Mouse (Mus musculus): Measurements from ENCODE around the gene Mrpl55. TPM values are rescaled to one million over a fixed set of nuclear protein-coding genes. Genes with fewer than 3 reads are reported as not detected.

Gene Mrpl55
- polyA plus RNA-seq (2014; fragmentation: Nextera tagmentation; extraction: Ambion mirVana) = 97.4 and 108 TPM in 2 replicates

GRCm38 (mm10) chr11:59202081-59202995 lies at the start of gene Mrpl55:
Gene Mrpl55, plus strand, starts transcription at chr11:59202486.
- H3K27me3 ChIP-seq (ENCODE audit: control insufficient read depth, insufficient read depth, low read length) = no peaks in the 10 kb centered on the region
- peaks cover 10% of the 10 kb centered on the region for H3K36me3 ChIP-seq (ENCODE audit: control insufficient read depth, insufficient read depth, low read length)
- no peak within 1 kb of the TSS for H3K27ac ChIP-seq (ENCODE audit: low read depth, low read length)
- WGBS = 1% methylated on average over 63 of the region's 63 CpGs
- peak within 1 kb of the TSS; percentile 84 for H3K4me3 ChIP-seq (ENCODE audit: low read depth, low read length)
- peaks cover 13% of the 10 kb centered on the region for H3K4me1 ChIP-seq (ENCODE audit: control insufficient read depth, insufficient read depth, low read length)
- H3K9ac ChIP-seq (replicated peaks; ENCODE audit: low read depth, low read length) = peak within 1 kb of the TSS; percentile 78
- peak within 1 kb of the TSS; percentile 91 for H3K4me2 ChIP-seq (ENCODE audit: low read depth, low read length)
- H3K9me3 ChIP-seq (ENCODE audit: control insufficient read depth, low read length) = no peaks in the 10 kb centered on the region
- peak; percentile 91 for ATAC-seq (ENCODE audit: low read depth)

GRCm38 (mm10) chr11:59154220-59154619 lies 48.1 kb upstream of the Mrpl55 start:
- H3K4me1 ChIP-seq (ENCODE audit: control insufficient read depth, insufficient read depth, low read length) = no peaks in the 10 kb centered on the region
- 93% methylated on average over 7 of the region's 7 CpGs for WGBS

GRCm38 (mm10) chr11:59155900-59156299 lies 46.4 kb upstream of the Mrpl55 start:
- no peaks in the 10 kb centered on the region for H3K27me3 ChIP-seq (ENCODE audit: control insufficient read depth, insufficient read depth, low read length)
- no peaks in the 10 kb centered on the region for H3K9me3 ChIP-seq (ENCODE audit: control insufficient read depth, low read length)
- H3K4me1 ChIP-seq (ENCODE audit: control insufficient read depth, insufficient read depth, low read length) = no peaks in the 10 kb centered on the region
- H3K4me3 ChIP-seq (ENCODE audit: low read depth, low read length) = no peak overlapping the region
- WGBS = 90% methylated on average over 5 of the region's 5 CpGs
- 0 out of 2 replicates have a peak, but pooled peaks cover 5% of the 10 kb centered on the region for H3K36me3 ChIP-seq (ENCODE audit: control insufficient read depth, insufficient read depth, low read length)
- no peak overlapping the region for H3K27ac ChIP-seq (ENCODE audit: low read depth, low read length)
- ATAC-seq (ENCODE audit: low read depth) = no peak
- H3K4me2 ChIP-seq (ENCODE audit: low read depth, low read length) = no peak overlapping the region
- no peak overlapping the region for H3K9ac ChIP-seq (replicated peaks; ENCODE audit: low read depth, low read length)

More at GRCm38 (mm10) chr11:59154220-59154619, 48.1 kb upstream of the Mrpl55 start:
- no peaks in the 10 kb centered on the region for H3K27me3 ChIP-seq (ENCODE audit: control insufficient read depth, insufficient read depth, low read length)
- H3K4me2 ChIP-seq (ENCODE audit: low read depth, low read length) = no peak overlapping the region
- H3K27ac ChIP-seq (ENCODE audit: low read depth, low read length) = no peak overlapping the region
- 0 out of 2 replicates have a peak, but pooled peaks cover 5% of the 10 kb centered on the region for H3K36me3 ChIP-seq (ENCODE audit: control insufficient read depth, insufficient read depth, low read length)
- H3K9me3 ChIP-seq (ENCODE audit: control insufficient read depth, low read length) = no peaks in the 10 kb centered on the region
- H3K9ac ChIP-seq (replicated peaks; ENCODE audit: low read depth, low read length) = no peak overlapping the region
- no peak overlapping the region for H3K4me3 ChIP-seq (ENCODE audit: low read depth, low read length)
- no peak for ATAC-seq (ENCODE audit: low read depth)

DNA sequence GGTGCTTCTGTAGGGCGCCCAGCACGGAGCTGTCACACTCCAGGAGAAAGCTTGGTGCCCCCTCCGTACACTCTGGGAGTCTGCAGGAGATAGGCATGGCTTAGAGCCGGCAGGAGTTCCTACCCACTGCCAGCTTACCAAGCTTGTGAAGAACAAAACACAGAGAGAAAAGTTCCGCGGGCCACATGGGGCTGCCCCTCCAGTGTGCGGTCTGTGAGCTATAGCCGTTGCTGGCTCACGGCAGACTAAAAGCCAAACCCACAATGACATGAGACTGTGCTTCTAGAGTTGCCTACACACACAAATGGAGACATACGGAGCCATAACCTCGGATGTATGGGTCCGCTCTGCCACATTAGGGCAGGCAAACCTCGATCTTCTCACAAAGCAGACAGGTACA lies 43.2 kb upstream of the Mrpl55 start:
- H3K27me3 ChIP-seq (ENCODE audit: control insufficient read depth, insufficient read depth, low read length) = no peaks in the 10 kb centered on the region
- H3K4me2 ChIP-seq (ENCODE audit: low read depth, low read length) = no peak overlapping the region
- ATAC-seq (ENCODE audit: low read depth) = no peak
- H3K4me1 ChIP-seq (ENCODE audit: control insufficient read depth, insufficient read depth, low read length) = peaks cover 9% of the 10 kb centered on the region
- no peak overlapping the region for H3K27ac ChIP-seq (ENCODE audit: low read depth, low read length)
- 0 out of 2 replicates have a peak, but pooled peaks cover 5% of the 10 kb centered on the region for H3K36me3 ChIP-seq (ENCODE audit: control insufficient read depth, insufficient read depth, low read length)
- WGBS = 93% methylated on average over 13 of the region's 13 CpGs
- no peaks in the 10 kb centered on the region for H3K9me3 ChIP-seq (ENCODE audit: control insufficient read depth, low read length)
- H3K9ac ChIP-seq (replicated peaks; ENCODE audit: low read depth, low read length) = no peak overlapping the region
- no peak overlapping the region for H3K4me3 ChIP-seq (ENCODE audit: low read depth, low read length)

GRCm38 (mm10) chr11:59159558-59159957 lies 42.7 kb upstream of the Mrpl55 start:
- H3K4me1 ChIP-seq (ENCODE audit: control insufficient read depth, insufficient read depth, low read length) = peaks cover 9% of the 10 kb centered on the region
- no peaks in the 10 kb centered on the region for H3K27me3 ChIP-seq (ENCODE audit: control insufficient read depth, insufficient read depth, low read length)
- H3K4me3 ChIP-seq (ENCODE audit: low read depth, low read length) = no peak overlapping the region
- no peak overlapping the region for H3K9ac ChIP-seq (replicated peaks; ENCODE audit: low read depth, low read length)
- no peak for ATAC-seq (ENCODE audit: low read depth)
- H3K27ac ChIP-seq (ENCODE audit: low read depth, low read length) = no peak overlapping the region
- 94% methylated on average over 4 of the region's 4 CpGs for WGBS
- no peaks in the 10 kb centered on the region for H3K9me3 ChIP-seq (ENCODE audit: control insufficient read depth, low read length)
- H3K36me3 ChIP-seq (ENCODE audit: control insufficient read depth, insufficient read depth, low read length) = 0 out of 2 replicates have a peak, but pooled peaks cover 5% of the 10 kb centered on the region
- H3K4me2 ChIP-seq (ENCODE audit: low read depth, low read length) = no peak overlapping the region

DNA sequence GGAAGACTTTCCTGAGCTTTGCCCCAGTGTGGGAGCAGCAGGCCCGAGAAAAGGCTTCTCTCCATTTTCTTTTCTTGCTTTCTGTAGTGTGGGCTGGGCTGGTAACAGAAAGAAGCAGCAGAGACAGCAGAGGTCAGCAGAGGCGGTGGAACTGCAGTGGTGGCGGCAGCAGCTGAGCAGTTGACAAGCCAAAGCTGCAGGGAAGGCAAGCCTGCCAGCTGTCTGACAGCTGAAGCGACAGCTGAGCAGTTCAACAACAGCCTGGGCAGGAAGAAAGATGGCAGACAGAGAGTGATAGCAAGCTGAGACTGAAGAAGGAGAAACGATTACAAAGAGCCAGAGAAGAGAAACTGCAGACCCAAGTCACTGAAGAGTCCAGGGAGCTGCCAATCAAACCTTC lies 40.9 kb upstream of the Mrpl55 start:
- WGBS = 86% methylated on average over 5 of the region's 5 CpGs
- Histone ChIP-seq H3K4me1 (ENCODE audit: control insufficient read depth, insufficient read depth, low read length) (peaks cover 9% of the 10 kb centered on the region), H3K9me3 (ENCODE audit: control insufficient read depth, low read length) (no peaks in the 10 kb centered on the region), H3K27ac (ENCODE audit: low read depth, low read length) (no peak overlapping the region), H3K4me2 (ENCODE audit: low read depth, low read length) (no peak overlapping the region), H3K9ac (replicated peaks; ENCODE audit: low read depth, low read length) (no peak overlapping the region), H3K36me3 (ENCODE audit: control insufficient read depth, insufficient read depth, low read length) (0 out of 2 replicates have a peak, but pooled peaks cover 5% of the 10 kb centered on the region), H3K27me3 (ENCODE audit: control insufficient read depth, insufficient read depth, low read length) (no peaks in the 10 kb centered on the region), H3K4me3 (ENCODE audit: low read depth, low read length) (no peak overlapping the region)
- no peak for ATAC-seq (ENCODE audit: low read depth)

DNA sequence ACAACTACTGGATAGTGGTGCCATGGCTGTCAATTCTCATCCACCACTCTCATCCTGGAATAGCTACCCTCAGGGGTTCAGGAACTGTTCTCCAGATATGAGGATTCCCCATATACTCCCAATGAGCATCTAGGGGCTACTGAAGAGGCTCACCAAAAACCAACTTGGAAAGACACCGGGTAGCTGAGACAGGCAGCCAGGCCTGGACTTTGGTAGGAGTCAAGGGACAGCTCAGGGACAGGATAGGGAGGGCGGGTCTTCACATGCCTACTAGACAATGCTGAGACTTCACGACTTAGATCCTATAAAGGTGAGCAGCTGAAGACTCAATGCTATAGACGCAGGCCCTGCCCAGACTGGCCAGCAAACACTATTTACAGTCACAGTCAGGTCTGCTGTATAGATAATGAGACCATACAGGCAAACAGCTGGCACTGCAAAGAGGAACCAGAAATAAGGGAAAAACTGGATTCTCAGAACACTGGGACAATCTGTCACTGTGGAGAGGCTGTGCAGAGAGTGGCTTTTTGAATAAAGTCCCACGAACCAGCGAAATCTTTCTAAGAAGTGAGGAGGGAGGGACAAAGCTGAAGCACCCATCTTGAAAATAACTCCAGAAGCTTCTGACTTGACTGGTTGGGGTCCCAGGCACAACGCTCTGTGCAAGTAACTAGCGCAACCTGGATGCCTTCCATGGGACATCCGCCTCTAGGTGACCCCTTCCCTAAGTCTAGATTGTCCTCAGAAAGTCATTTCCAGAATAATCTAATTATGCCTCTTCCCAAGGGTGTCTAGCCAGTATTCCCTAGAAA lies 39.6 kb upstream of the Mrpl55 start:
- peak overlapping the region; percentile 46; the same call in 1 of the 2 replicates for H3K9ac ChIP-seq (replicated peaks; ENCODE audit: low read depth, low read length)
- H3K27me3 ChIP-seq (ENCODE audit: control insufficient read depth, insufficient read depth, low read length) = no peaks in the 10 kb centered on the region
- peaks cover 9% of the 10 kb centered on the region for H3K4me1 ChIP-seq (ENCODE audit: control insufficient read depth, insufficient read depth, low read length)
- H3K4me3 ChIP-seq (ENCODE audit: low read depth, low read length) = peak overlapping the region; percentile 66
- WGBS = 70% methylated on average over 9 of the region's 9 CpGs
- peak overlapping the region; percentile 68 for H3K4me2 ChIP-seq (ENCODE audit: low read depth, low read length)
- peak; percentile 21 for ATAC-seq (ENCODE audit: low read depth)
- H3K36me3 ChIP-seq (ENCODE audit: control insufficient read depth, insufficient read depth, low read length) = 0 out of 2 replicates have a peak, but pooled peaks cover 3% of the 10 kb centered on the region
- H3K27ac ChIP-seq (ENCODE audit: low read depth, low read length) = peak overlapping the region; percentile 100
- no peaks in the 10 kb centered on the region for H3K9me3 ChIP-seq (ENCODE audit: control insufficient read depth, low read length)

- H3K27ac ChIP-seq (ENCODE audit: low read depth, low read length) = peak within 1 kb of the TSS; percentile 100
- 4% methylated on average over 60 of the region's 68 CpGs for WGBS
- peak; percentile 99 for ATAC-seq (ENCODE audit: low read depth)
Observed at GRCm38 (mm10) chr11:59163255-59164236, 38.7 kb upstream of the Mrpl55 start, which contains the start of gene Iba57. Gene Iba57, minus strand, starts transcription at chr11:59163739.

More at GRCm38 (mm10) chr11:59163255-59164236, 38.7 kb upstream of the Mrpl55 start, which contains the start of gene Iba57:
- H3K27me3 ChIP-seq (ENCODE audit: control insufficient read depth, insufficient read depth, low read length) = no peaks in the 10 kb centered on the region
- peak within 1 kb of the TSS; percentile 68 for H3K4me2 ChIP-seq (ENCODE audit: low read depth, low read length)
- no peaks in the 10 kb centered on the region for H3K9me3 ChIP-seq (ENCODE audit: control insufficient read depth, low read length)
- H3K4me3 ChIP-seq (ENCODE audit: low read depth, low read length) = peak within 1 kb of the TSS; percentile 66
- H3K36me3 ChIP-seq (ENCODE audit: control insufficient read depth, insufficient read depth, low read length) = no peaks in the 10 kb centered on the region
- H3K4me1 ChIP-seq (ENCODE audit: control insufficient read depth, insufficient read depth, low read length) = peaks cover 9% of the 10 kb centered on the region
- H3K9ac ChIP-seq (replicated peaks; ENCODE audit: low read depth, low read length) = peak within 1 kb of the TSS; percentile 80
